16 mouse cellular contexts compared by ENCODE assay signal in the genomic region with DNA sequence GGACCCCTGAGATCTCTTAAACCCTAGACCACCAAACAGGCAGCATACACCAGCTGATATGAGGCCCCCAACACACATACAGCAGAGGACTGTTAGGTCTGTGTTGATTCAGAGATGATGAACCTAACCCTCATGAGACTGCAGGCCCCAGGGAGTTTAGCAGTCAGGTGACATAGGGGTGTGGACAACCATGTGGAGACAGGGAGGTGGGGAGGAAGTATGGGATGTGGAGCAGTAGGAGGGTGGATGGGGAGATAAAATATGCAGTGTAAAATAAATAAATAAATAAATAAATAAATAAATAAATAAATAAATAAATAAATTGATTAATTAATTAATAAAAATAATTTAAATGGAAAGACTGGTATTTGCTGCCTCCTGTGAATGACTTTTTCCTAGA.
"Had no signal": no experiment of that assay in that cellular context is flagged by ENCODE, and none has a peak within 500 bp of the region (broad histone marks: within the 10 kb centered on the region; RNA-seq: fewer than 3 reads in every experiment).

No protein-coding gene starts in this region.

- H3K4me1 ChIP-seq: neural tube, embryonic 13.5 days; neural tube, embryonic 15.5 days; stomach, embryonic 15.5 days had no signal

- H3K27me3 ChIP-seq: neural tube, embryonic 13.5 days; neural tube, embryonic 15.5 days; stomach, embryonic 15.5 days had no signal

- H3K4me3 ChIP-seq: neural tube, embryonic 13.5 days; neural tube, embryonic 15.5 days; stomach, embryonic 15.5 days had no signal

- H3K27ac ChIP-seq: neural tube, embryonic 13.5 days; neural tube, embryonic 15.5 days; stomach, embryonic 15.5 days; stomach, postnatal 0 days had no signal

- H3K4me2 ChIP-seq: neural tube, embryonic 13.5 days; neural tube, embryonic 15.5 days; stomach, embryonic 15.5 days had no signal

- H3K36me3 ChIP-seq: neural tube, embryonic 13.5 days; neural tube, embryonic 15.5 days; stomach, embryonic 15.5 days had no signal

- H3K9me3 ChIP-seq: neural tube, embryonic 13.5 days; neural tube, embryonic 15.5 days; stomach, embryonic 15.5 days had no signal

- H3K9ac ChIP-seq: neural tube, embryonic 13.5 days; neural tube, embryonic 15.5 days; stomach, embryonic 15.5 days had no signal

- DNase-seq: retina, postnatal 1 day; right cerebral cortex, adult 18-20 months; right cerebral cortex, postnatal 14 days; right cerebral cortex, postnatal 25 days; right cerebral cortex, postnatal 4 days; spleen, adult 18-20 months; thymus, adult 18-20 months; thymus, adult 2 months; thymus, postnatal 14 days; thymus, postnatal 25 days; thymus, postnatal 36 days; thymus, postnatal 4 days had no signal
